Mouse (Mus musculus) megakaryocyte, embryonic 14.5 days (primary cell): Measurements from ENCODE around the gene Map3k11.

Experiments used
- FLI1 ChIP-seq: IDR thresholded peaks from 2 replicates; pipeline ENCODE4 v1.6.1; 2012; ENCODE audit warnings: low read length, inconsistent platforms, mixed read lengths
- GATA1 ChIP-seq: IDR thresholded peaks from 3 replicates; pipeline ENCODE4 v1.6.1; 2012; ENCODE audit warnings: mixed read lengths, low read length, inconsistent platforms, borderline replicate concordance

GRCm38 (mm10) chr19:5685861-5686260, 2.7 kb upstream of the Map3k11 start:
- TF ChIP-seq FLI1 (no peak), GATA1 (no peak)
